Mouse (Mus musculus): ENCODE measurements around the gene Siae.

Gene Siae

DNA sequence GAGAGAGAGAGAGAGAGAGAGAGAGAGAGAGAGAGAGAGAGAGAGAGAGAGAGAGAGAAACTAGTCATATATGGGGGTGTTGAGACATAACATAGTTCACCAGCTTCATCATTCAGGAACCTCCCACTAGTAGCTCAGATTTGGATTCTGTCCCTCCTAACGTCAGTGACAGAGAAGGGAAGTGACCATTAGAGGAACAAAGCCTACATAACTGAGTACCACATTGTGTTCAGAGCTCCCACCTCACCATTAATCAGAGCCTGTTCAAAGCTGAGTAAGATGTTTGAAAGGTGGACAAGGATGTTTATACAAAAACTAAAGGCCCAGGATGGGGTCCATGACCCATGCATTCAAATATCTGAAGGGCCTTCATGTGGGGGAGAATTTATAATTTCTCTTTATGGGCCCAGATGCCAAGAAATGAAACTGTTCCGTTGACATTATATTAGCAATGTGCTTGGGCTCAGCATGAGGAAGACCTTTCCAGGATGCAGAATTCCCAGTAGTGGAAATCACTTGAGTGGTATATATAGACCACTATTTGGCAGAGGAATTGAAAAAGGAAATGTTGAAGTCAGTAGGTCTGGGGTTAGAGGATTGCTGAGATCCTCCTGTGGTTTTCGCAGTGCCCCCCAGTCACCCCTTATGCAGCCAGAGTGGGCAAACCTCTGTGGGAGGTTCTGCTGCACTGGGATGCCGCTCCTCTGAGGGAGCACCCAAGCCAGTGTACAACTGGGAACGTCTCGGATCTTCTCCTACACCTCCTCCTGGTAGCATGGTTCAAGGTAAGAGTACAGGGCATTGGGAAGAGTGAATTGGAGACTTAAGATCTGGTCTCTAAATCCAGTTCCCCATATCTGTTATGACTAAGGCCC is 14.6 kb upstream of the Siae start:
- no peak for DNase-seq (ENCODE audit: low spot score)

GRCm38 (mm10) chr9:37541851-37542642 is 13.5 kb upstream of the Siae start:
- DNase-seq (ENCODE audit: low spot score), result no peak

GRCm38 (mm10) chr9:37543869-37544440 is 11.5 kb upstream of the Siae start:
- no peak for DNase-seq (ENCODE audit: low spot score)

DNA sequence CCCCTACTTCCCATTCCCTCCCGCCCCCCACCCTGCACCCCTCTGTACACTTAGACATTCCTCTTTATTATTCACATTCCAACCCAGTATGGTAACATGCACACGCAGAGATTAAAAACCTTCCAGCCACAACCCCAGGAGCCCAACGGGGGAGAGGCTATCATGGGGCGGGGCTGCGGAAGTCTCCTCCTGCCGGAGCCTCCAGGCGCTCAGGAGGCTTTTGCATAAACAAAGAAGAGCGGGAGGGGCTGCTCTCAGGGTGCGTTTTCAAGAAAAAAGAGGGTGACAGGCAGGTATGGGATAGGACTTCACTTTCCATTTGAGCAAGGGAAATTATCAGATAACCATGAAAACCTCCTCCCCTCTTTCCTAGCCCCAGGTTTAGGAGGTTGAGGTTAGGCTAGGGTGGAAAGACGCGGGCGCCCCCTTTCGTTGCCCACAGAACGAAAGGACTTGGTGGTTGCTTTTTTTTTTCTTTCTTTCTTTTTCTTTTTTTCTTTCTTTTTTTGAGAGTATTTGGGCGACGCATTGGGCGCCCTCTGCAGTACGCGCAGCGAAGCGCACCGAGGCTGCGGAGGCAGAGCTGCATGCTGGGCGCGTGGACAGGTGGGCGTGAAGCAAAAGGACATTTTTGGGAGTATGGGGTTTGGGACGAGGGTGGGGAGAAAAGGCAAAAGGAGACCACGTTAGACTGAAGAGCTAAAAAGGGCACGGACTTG is 10.9 kb upstream of the Siae start:
- DNase-seq (ENCODE audit: low spot score), result peak; percentile 76

- no peak for DNase-seq (ENCODE audit: low spot score)
These were observed 10.3 kb upstream of the Siae start for GRCm38 (mm10) chr9:37545166-37545610.

DNA sequence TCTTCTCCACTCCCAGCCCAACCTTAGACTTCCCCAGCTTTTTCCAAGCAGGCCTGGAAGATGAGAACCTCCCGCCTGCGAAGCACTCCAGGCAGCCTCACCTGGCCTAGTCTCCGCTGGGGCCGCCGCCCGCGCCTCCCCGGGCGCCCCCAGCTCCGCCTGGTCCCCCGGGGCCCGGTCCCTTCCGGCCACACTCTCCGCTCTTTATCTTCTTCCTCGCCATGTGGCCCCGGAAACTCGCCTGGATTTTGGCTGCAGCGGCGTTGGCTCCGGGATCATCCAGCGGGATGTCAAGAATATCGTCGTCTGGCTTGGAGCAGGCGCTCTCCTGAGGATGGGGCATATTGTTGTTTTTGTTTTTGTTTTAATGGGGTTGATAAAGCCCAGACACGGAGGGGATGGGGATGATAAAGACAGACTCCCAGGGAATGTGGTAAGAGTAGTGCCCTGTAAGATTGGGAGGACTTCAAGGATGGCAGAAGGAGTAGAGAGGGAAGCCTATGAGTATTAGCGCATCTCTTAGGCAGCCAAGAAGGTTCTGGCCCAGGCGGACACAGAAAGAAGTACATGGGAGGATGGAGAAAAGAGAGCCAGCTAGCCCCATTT is 9.5 kb upstream of the Siae start:
- DNase-seq (ENCODE audit: low spot score), result no peak

- no peak for DNase-seq (ENCODE audit: low spot score)
These were observed 8.6 kb upstream of the Siae start for GRCm38 (mm10) chr9:37546889-37547288.

- no peak for DNase-seq (ENCODE audit: low spot score)
These were observed 5.1 kb upstream of the Siae start for GRCm38 (mm10) chr9:37550435-37550834.

DNA sequence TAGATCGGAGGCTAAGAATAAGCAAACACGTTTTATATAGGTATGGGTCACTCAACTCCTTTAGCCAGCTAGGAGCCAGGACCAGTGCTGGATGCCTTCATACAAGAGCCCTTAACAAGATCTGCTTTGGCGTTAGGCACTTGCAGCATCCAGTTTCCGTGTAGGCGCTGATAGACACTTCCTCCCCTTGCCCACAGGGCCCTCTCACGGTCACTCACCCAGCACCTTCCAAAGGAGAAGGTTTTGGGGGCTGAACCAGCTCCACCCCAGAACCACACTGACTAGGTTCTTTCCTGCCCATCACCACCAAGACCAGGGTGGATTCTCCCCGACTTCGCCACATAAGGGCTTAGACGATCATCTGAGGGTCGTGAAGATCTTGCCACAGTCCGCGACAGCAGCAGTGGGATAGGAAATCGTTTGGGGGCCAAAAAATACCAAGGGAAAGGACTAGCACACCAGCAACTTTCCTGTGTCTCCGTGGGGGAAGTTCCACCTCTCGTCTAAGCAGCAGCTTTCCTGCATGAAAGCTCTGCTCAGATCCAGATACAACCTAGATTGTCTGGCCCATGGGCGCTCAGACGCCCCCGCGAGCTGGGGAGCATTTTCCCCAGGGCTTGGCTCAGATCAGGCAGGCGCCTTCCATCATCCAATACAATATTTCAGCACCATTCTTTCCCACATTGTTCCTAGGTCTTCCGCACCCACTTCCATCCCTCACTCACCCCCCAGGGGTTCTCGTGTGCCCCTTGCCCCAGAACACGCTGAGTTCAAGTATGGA is 3.6 kb upstream of the Siae start:
- DNase-seq (ENCODE audit: low spot score), result no peak

- DNase-seq (ENCODE audit: low spot score), result peak; percentile 87
These were observed 2.8 kb upstream of the Siae start, which contains the start of gene Nrgn for GRCm38 (mm10) chr9:37552536-37553293. Nrgn (minus strand) TSS chr9:37552904.

DNA sequence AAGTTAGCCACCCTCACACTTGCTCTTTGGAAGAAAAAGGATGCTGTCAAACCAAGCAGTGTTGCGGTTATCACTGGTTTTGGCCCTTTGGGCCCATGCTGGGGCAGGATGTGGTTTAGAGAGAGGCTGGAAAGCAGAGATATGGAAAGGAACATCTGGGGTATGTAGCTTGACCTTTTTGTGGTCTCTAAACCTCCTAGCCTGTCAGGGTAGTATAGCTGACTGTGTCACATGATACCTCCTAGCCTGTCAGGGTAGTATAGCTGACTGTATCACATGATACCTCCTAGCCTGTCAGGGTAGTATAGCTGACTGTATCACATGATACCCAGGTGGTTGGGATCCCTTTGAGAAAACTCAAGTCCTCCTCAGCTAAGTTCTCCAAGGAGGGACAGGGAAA is 1.2 kb upstream of the Siae start:
- DNase-seq (ENCODE audit: low spot score), result no peak

- DNase-seq (ENCODE audit: low spot score), result no peak
These were observed 868 bp downstream of the Siae start for GRCm38 (mm10) chr9:37556366-37556765.

- DNase-seq (ENCODE audit: low spot score), result no peak
These were observed 5.1 kb downstream of the Siae start for GRCm38 (mm10) chr9:37560617-37561016.

DNA sequence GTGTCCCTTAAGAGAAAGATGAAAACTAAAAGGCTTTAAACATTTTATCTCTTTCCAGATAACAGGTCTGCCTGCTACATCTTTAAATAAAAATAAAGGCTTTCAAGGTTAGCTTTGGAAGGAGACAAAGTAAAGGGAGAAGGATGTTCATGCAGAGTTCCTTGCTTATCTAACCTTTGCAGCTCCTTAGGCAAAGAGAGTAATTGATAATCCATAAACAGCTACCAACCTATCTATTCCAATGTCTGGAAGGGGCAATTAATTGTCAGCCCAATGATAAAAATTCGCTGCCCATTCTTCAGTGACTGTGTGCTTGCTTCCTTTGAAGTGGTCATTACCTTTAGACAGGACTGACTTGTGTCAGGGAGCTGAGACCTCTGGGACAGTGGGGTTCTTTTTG is 8.3 kb downstream of the Siae start:
- no peak for DNase-seq (ENCODE audit: low spot score)

DNA sequence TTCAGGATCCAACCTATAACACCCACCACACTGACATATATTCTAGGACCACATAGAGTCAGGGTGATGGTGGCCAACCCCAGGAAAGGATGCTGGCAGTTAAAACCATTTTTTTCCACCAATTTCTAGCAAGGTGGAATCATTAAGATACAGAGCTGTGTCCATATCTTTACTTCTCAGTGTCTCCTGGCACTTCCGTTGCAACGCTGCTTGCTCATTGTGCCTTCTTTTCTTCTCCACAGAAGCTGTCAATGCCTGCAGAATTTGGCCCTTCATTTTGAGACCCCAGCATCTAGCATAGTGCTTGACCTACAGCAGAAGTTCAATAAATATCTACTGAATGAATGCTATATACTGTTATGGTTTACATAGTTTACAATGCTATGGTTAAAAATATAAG is 11.5 kb downstream of the Siae start:
- no peak for DNase-seq (ENCODE audit: low spot score)

GRCm38 (mm10) chr9:37567454-37567853 is 12.0 kb downstream of the Siae start:
- DNase-seq (ENCODE audit: low spot score), result no peak

DNA sequence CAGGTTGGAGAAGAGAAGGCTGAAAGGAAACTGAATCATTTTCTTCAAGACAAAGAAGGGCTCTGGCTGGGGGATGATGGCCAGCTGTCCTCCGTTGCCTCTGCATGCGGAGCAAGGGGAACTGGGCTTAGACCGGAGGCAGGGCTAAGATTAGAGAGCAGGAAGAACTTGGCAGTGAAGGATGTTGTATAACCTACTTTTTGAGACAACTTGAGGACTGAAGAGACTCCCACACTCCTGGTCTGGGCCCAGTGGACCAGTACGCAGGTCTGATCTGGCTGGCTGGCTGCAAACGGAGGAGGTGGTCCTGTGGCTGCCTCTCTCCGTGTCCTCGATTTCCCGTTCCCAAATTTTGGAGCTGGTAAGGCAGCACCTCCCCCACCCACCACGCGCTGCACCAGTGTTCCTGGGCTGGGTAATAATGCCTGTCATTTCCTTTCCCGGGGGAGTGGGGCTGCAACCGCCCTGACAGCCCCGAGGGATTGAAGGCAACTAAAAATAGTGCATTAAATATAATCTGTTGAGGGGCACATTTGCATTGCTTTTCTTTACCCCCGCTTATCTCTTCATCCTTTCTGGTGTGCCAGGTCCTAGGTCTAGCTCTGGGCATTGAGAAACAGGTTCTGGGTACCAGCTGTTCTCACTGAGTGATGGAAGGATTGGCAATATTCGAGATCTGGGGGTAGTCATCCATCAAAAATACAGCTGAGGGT is 12.6 kb downstream of the Siae start:
- no peak for DNase-seq (ENCODE audit: low spot score)

DNA sequence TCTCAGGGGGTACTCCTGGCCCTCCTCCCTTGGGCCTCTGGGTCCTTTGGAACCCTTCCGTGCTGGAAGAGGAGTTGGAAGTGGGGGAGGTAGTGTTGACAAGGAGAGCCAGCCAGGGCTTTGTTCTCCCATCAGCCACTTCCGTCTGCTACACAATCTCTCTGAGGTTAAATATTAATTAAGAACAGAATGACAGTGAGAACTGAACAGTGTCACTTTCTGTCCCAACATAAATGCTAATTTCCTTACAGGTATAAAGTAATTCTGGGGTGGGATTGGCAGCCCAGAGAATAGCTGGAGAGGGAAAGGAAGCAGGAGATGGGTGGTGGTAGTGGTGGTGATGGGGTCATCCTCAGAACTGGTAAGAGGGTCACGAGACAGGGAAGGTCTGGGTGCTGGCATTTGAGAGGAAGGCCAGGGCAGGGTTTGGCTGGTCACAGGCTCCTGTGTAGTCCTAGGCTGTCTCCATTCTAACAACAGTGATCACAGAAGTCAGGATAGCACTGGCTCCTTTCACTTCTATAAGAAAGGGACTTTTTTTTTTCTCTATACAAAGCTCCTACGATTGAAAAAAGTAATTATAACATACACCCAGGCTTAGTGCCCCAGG is 13.2 kb downstream of the Siae start:
- no peak for DNase-seq (ENCODE audit: low spot score)

GRCm38 (mm10) chr9:37569231-37569835 is 13.8 kb downstream of the Siae start:
- no peak for DNase-seq (ENCODE audit: low spot score)

Data from layer of hippocampus, adult 11-12 months (tissue).